22 mouse cellular contexts compared by ENCODE assay signal in genomic region chr3:121437070-121437469, GRCm38 (mm10). TPM values are rescaled to one million over a fixed set of nuclear protein-coding genes. Genes with fewer than 3 reads are reported as not detected.
A peak's percentile ranks its signal among the peaks of the same experiment; 100 is the strongest.
DNase-seq lines count a peak whose midpoint lies in the region; ATAC-seq and TF ChIP-seq lines count a peak whose summit lies in the region.
"Had no signal": no experiment of that assay in that cellular context is flagged by ENCODE, and none has a peak within 500 bp of the region (broad histone marks: within the 10 kb centered on the region; RNA-seq: fewer than 3 reads in every experiment).

No protein-coding gene starts in this region.

- H3K4me1 ChIP-seq in heart, embryonic 11.5 days (ENCODE audit: control insufficient read depth, insufficient read depth, low read length) = peaks cover 86% of the 10 kb centered on the region
- peaks cover 73% of the 10 kb centered on the region for H3K4me1 ChIP-seq in heart, postnatal 0 days (ENCODE audit: control insufficient read depth, insufficient read depth)
- peaks cover 81% of the 10 kb centered on the region for H3K4me1 ChIP-seq in liver, embryonic 13.5 days (replicated peaks)
- peaks cover 79% of the 10 kb centered on the region for H3K4me1 ChIP-seq in liver, embryonic 12.5 days

- TF ChIP-seq EP300 in heart, postnatal 0 days (IDR thresholded peaks at IDR 0.05; ENCODE audit: low read depth) = no peak

- H3K36me3 ChIP-seq in heart, embryonic 11.5 days (ENCODE audit: control insufficient read depth, insufficient read depth, low read length) = no peaks in the 10 kb centered on the region; the same call in 1 of the 2 replicates
- H3K36me3 ChIP-seq in heart, postnatal 0 days (replicated peaks; ENCODE audit: control insufficient read depth, insufficient read depth, low read length) = no peaks in the 10 kb centered on the region; the same call in 1 of the 2 replicates
- peaks cover 2% of the 10 kb centered on the region; the same call in 1 of the 2 replicates for H3K36me3 ChIP-seq in liver, embryonic 13.5 days
- peaks cover 5% of the 10 kb centered on the region; the same call in 1 of the 2 replicates for H3K36me3 ChIP-seq in liver, embryonic 12.5 days
- H3K36me3 ChIP-seq in myocyte (ENCODE audit: control insufficient read depth, insufficient read depth) = peaks cover 22% of the 10 kb centered on the region

- no peak overlapping the region for H3ac ChIP-seq in myocyte (ENCODE audit: control insufficient read depth, insufficient read length)

- DNase-seq in heart, postnatal 14 days = no peak
- no peak for DNase-seq in heart, postnatal 0 days (ENCODE audit: low spot score)
- DNase-seq in heart, postnatal 10 days = no peak
- no peak for DNase-seq in liver, embryonic 13.5 days
- DNase-seq: B cell, adult 2 months; cerebellum, adult 18-20 months; cerebellum, postnatal 14 days; gastrocnemius, postnatal 36 days; kidney, adult 8-10 months; kidney, postnatal 25 days had no signal

- ATAC-seq in heart, embryonic 11.5 days (replicated peaks; ENCODE audit: insufficient number of reproducible peaks, low FRiP score, low TSS enrichment) = no peak
- ATAC-seq in heart, postnatal 0 days (ENCODE audit: insufficient read depth, low read depth) = no peak
- ATAC-seq in liver, embryonic 13.5 days (ENCODE audit: low read depth) = no peak
- no peak for ATAC-seq in liver, embryonic 12.5 days
- ATAC-seq: inflammation-experienced regulatory T-cells, adult 6 months; lung, postnatal 0 days; midbrain, embryonic 16.5 days had no signal

- peaks cover 99% of the 10 kb centered on the region for H3K79me2 ChIP-seq in myocyte (ENCODE audit: control insufficient read depth, insufficient read depth)

- intact Hi-C loops in heart, postnatal 14 days (cut with DNase I) = no loop called here
- intact Hi-C loops in heart, postnatal 10 days (cut with DNase I) = no loop called here

- no peak overlapping the region for H3K4me2 ChIP-seq in heart, embryonic 11.5 days
- no peak overlapping the region for H3K4me2 ChIP-seq in heart, postnatal 0 days (ENCODE audit: low read depth, low read length)
- no peak overlapping the region for H3K4me2 ChIP-seq in liver, embryonic 13.5 days
- H3K4me2 ChIP-seq in liver, embryonic 12.5 days = no peak overlapping the region
- peak overlapping the region; percentile 53 for H3K4me2 ChIP-seq in myocyte (ENCODE audit: low read depth)
- H3K4me2 ChIP-seq: hindbrain, embryonic 13.5 days had no signal

- WGBS in heart, embryonic 11.5 days (ENCODE audit: insufficient replicate concordance) = 67% methylated on average over 7 of the region's 7 CpGs
- WGBS in heart, postnatal 0 days = 47% methylated on average over 7 of the region's 7 CpGs
- WGBS in liver, embryonic 13.5 days (ENCODE audit: insufficient replicate concordance) = 55% methylated on average over 7 of the region's 7 CpGs
- 56% methylated on average over 7 of the region's 7 CpGs for WGBS in liver, embryonic 12.5 days (ENCODE audit: insufficient replicate concordance)

- no peak overlapping the region for H3K4me3 ChIP-seq in heart, embryonic 11.5 days (ENCODE audit: low read depth, low read length)
- no peak overlapping the region for H3K4me3 ChIP-seq in heart, postnatal 0 days (ENCODE audit: low read depth, low read length)
- H3K4me3 ChIP-seq in liver, embryonic 13.5 days (replicated peaks) = no peak overlapping the region
- no peak overlapping the region for H3K4me3 ChIP-seq in liver, embryonic 12.5 days
- no peak overlapping the region for H3K4me3 ChIP-seq in myocyte
- H3K4me3 ChIP-seq: forebrain, embryonic 10.5 days; hindbrain, embryonic 13.5 days; layer of hippocampus, adult 2 months had no signal

- TF ChIP-seq POLR2A in myocyte (IDR thresholded peaks at IDR 0.05; ENCODE audit: insufficient read length, low read depth) = no peak

- H3K9me3 ChIP-seq in heart, embryonic 11.5 days (replicated peaks; ENCODE audit: control insufficient read depth, low read length) = no peaks in the 10 kb centered on the region
- no peaks in the 10 kb centered on the region for H3K9me3 ChIP-seq in heart, postnatal 0 days (replicated peaks; ENCODE audit: control insufficient read depth, low read length)
- H3K9me3 ChIP-seq in liver, embryonic 13.5 days (replicated peaks) = no peaks in the 10 kb centered on the region
- no peaks in the 10 kb centered on the region for H3K9me3 ChIP-seq in liver, embryonic 12.5 days (replicated peaks)
- H3K9me3 ChIP-seq: forebrain, embryonic 10.5 days; hindbrain, embryonic 13.5 days had no signal

- H3K27ac ChIP-seq in heart, embryonic 11.5 days (ENCODE audit: low read depth, low read length) = peak overlapping the region; percentile 22; the same call in 1 of the 2 replicates
- 0 out of 2 replicates have a peak overlapping the region, but pooled peaks have one; percentile 17 for H3K27ac ChIP-seq in heart, postnatal 0 days (ENCODE audit: low read depth)
- 0 out of 2 replicates have a peak overlapping the region, but pooled peaks have one; percentile 8 for H3K27ac ChIP-seq in liver, embryonic 13.5 days
- no peak overlapping the region for H3K27ac ChIP-seq in liver, embryonic 12.5 days
- H3K27ac ChIP-seq: forebrain, embryonic 10.5 days; hindbrain, embryonic 13.5 days; layer of hippocampus, adult 2 months; macrophage had no signal

- 0 out of 2 replicates have a peak overlapping the region, but pooled peaks have one; percentile 16 for H3K9ac ChIP-seq in heart, embryonic 11.5 days (ENCODE audit: low read depth, low read length)
- no peak overlapping the region for H3K9ac ChIP-seq in heart, postnatal 0 days (replicated peaks; ENCODE audit: low read depth, low read length)
- H3K9ac ChIP-seq in liver, embryonic 13.5 days = no peak overlapping the region
- H3K9ac ChIP-seq in liver, embryonic 12.5 days = no peak overlapping the region

- no peak for TF ChIP-seq CTCF in heart, postnatal 0 days (IDR thresholded peaks at IDR 0.05; ENCODE audit: low read depth)

- no peaks in the 10 kb centered on the region for H3K27me3 ChIP-seq in heart, embryonic 11.5 days (ENCODE audit: control insufficient read depth, insufficient read depth, low read length)
- no peaks in the 10 kb centered on the region for H3K27me3 ChIP-seq in heart, postnatal 0 days (ENCODE audit: control insufficient read depth, insufficient read depth, low read length)
- H3K27me3 ChIP-seq in liver, embryonic 13.5 days = no peaks in the 10 kb centered on the region
- no peaks in the 10 kb centered on the region for H3K27me3 ChIP-seq in liver, embryonic 12.5 days (replicated peaks)
- no peaks in the 10 kb centered on the region for H3K27me3 ChIP-seq in myocyte (ENCODE audit: control insufficient read depth, insufficient read depth, insufficient read length)
- H3K27me3 ChIP-seq: CH12.LX; hindbrain, embryonic 13.5 days had no signal

TF ChIP-seq in myocyte, 11 proteins besides CTCF, POLR2A, EP300 and RAD21:
- TF ChIP-seq USF1 (IDR thresholded peaks at IDR 0.05; ENCODE audit: low read depth) (no peak), SRF (IDR thresholded peaks at IDR 0.05; ENCODE audit: control insufficient read depth, insufficient read length, low read depth) (peak; percentile 40), MYOG (IDR thresholded peaks at IDR 0.05; ENCODE audit: control insufficient read depth in 1 of 3, insufficient read depth in 1 of 3, insufficient read length in 2 of 3, low read depth in 2 of 3) (peak in 2 of 3 experiments; percentile 50 to 57), E2F4 (IDR thresholded peaks at IDR 0.05; ENCODE audit: insufficient read depth) (no peak), POLR2AphosphoS2 (IDR thresholded peaks at IDR 0.05; ENCODE audit: insufficient read length, low read depth) (no peak), CEBPB (IDR thresholded peaks at IDR 0.05; ENCODE audit: insufficient read depth, poor library complexity, severe bottlenecking) (no peak), REST (IDR thresholded peaks at IDR 0.05; ENCODE audit: insufficient read depth, insufficient read length) (no peak), TCF12 (IDR thresholded peaks at IDR 0.05; ENCODE audit: insufficient read depth, poor library complexity, severe bottlenecking) (no peak), MYOD1 (IDR thresholded peaks at IDR 0.05; ENCODE audit: control insufficient read depth in 1 of 3, insufficient read length in 2 of 3, low read depth in 2 of 3) (peak; percentile 17 to 61 (median 43)), TCF3 (IDR thresholded peaks at IDR 0.05; ENCODE audit: insufficient read length, low read depth) (no peak), MAX (IDR thresholded peaks at IDR 0.05; ENCODE audit: low read depth) (no peak)

RNA-seq across cellular contexts. Expression of gene Cnn3, which starts 10.8 kb away (rescaled TPM):
- 488 and 525 TPM in 2 replicates for polyA plus RNA-seq in heart, embryonic 11.5 days (2014; fragmentation: Nextera tagmentation; extraction: Ambion mirVana)
- 10 to 100 TPM; 68.1 to 74.9 TPM for total RNA-seq in heart, postnatal 14 days (2021)
- 132 and 166 TPM in 2 replicates for total RNA-seq in heart, postnatal 0 days (2014; rRNA removed; ENCODE audit: low replicate concordance)
- polyA plus RNA-seq in heart, postnatal 0 days (2015; fragmentation: Nextera tagmentation; extraction: Ambion mirVana) = 187 and 190 TPM in 2 replicates
- 100 to 1,000 TPM; 115 to 117 TPM for total RNA-seq in heart, postnatal 10 days (2021)
- polyA plus RNA-seq in liver, embryonic 13.5 days (2015; fragmentation: Nextera tagmentation; extraction: Ambion mirVana) = 109 and 120 TPM in 2 replicates
- polyA plus RNA-seq in liver, embryonic 12.5 days (2016; fragmentation: Nextera tagmentation; extraction: Ambion mirVana) = 138 and 143 TPM in 2 replicates
- 589 TPM for polyA plus RNA-seq in myocyte (2012; fragmentation: generic; extraction: Trizol)
- total RNA-seq: MEL had no signal
